ENCODE assay signal across 10 mouse cellular contexts in genomic region chr4:135150031-135150801, GRCm38 (mm10). TPM values are rescaled to one million over a fixed set of nuclear protein-coding genes. Genes with fewer than 3 reads are reported as not detected.
DNase-seq lines count a peak whose midpoint lies in the region; ATAC-seq lines count a peak whose summit lies in the region.
"Had no signal": no experiment of that assay in that cellular context is flagged by ENCODE, and none has a peak within 500 bp of the region (broad histone marks: within the 10 kb centered on the region; RNA-seq: fewer than 3 reads in every experiment).

No protein-coding gene starts in this region.

- DNase-seq in hindbrain, embryonic 11.5 days (ENCODE audit: low spot score), result peak; percentile 83
- peak; percentile 39 for DNase-seq in cerebellum, adult 9-10 months
- DNase-seq in gastrocnemius, adult 18-20 months (ENCODE audit: low spot score), result peak; percentile 65
- DNase-seq in limb, embryonic 11.5 days (ENCODE audit: low spot score), result peak; percentile 91
- peak; percentile 74 for DNase-seq in midbrain, embryonic 14.5 days

- H3K4me2 ChIP-seq in hindbrain, embryonic 11.5 days (replicated peaks; ENCODE audit: low read depth, low read length), result no peak overlapping the region; the same call in 1 of the 2 replicates
- H3K4me2 ChIP-seq in hindbrain, embryonic 13.5 days, result no peak overlapping the region
- H3K4me2 ChIP-seq in intestine, embryonic 15.5 days (replicated peaks), result 0 out of 2 replicates have a peak overlapping the region, but pooled peaks have one; percentile 11
- no peak overlapping the region for H3K4me2 ChIP-seq in limb, embryonic 11.5 days (ENCODE audit: low read depth, severe bottlenecking)
- no peak overlapping the region for H3K4me2 ChIP-seq in midbrain, embryonic 14.5 days (ENCODE audit: low read length)
- H3K4me2 ChIP-seq in stomach, embryonic 16.5 days (ENCODE audit: low read depth, low read length), result no peak overlapping the region

- H3K9ac ChIP-seq in hindbrain, embryonic 11.5 days (ENCODE audit: low read depth, low read length), result no peak overlapping the region
- no peak overlapping the region for H3K9ac ChIP-seq in hindbrain, embryonic 13.5 days
- H3K9ac ChIP-seq in intestine, embryonic 15.5 days, result no peak overlapping the region
- no peak overlapping the region for H3K9ac ChIP-seq in limb, embryonic 11.5 days (ENCODE audit: low read length)
- no peak overlapping the region for H3K9ac ChIP-seq in midbrain, embryonic 14.5 days (replicated peaks; ENCODE audit: low read length)
- H3K9ac ChIP-seq in stomach, embryonic 16.5 days (ENCODE audit: low read length), result no peak overlapping the region

- H3K9me3 ChIP-seq in hindbrain, embryonic 11.5 days (ENCODE audit: control insufficient read depth, low read length), result no peaks in the 10 kb centered on the region
- no peaks in the 10 kb centered on the region for H3K9me3 ChIP-seq in hindbrain, embryonic 13.5 days
- no peaks in the 10 kb centered on the region for H3K9me3 ChIP-seq in intestine, embryonic 15.5 days
- H3K9me3 ChIP-seq in limb, embryonic 11.5 days (ENCODE audit: control insufficient read depth, low read length), result no peaks in the 10 kb centered on the region
- H3K9me3 ChIP-seq in midbrain, embryonic 14.5 days (ENCODE audit: control insufficient read depth, low read length), result no peaks in the 10 kb centered on the region
- no peaks in the 10 kb centered on the region for H3K9me3 ChIP-seq in stomach, embryonic 16.5 days (replicated peaks; ENCODE audit: control insufficient read depth, low read length)

- no peak overlapping the region for H3K4me3 ChIP-seq in hindbrain, embryonic 11.5 days (ENCODE audit: low read depth, low read length)
- no peak overlapping the region for H3K4me3 ChIP-seq in hindbrain, embryonic 13.5 days
- H3K4me3 ChIP-seq in intestine, embryonic 15.5 days (replicated peaks), result no peak overlapping the region
- H3K4me3 ChIP-seq in limb, embryonic 11.5 days (ENCODE audit: low read depth, low read length), result no peak overlapping the region
- no peak overlapping the region for H3K4me3 ChIP-seq in midbrain, embryonic 14.5 days (replicated peaks; ENCODE audit: low read depth, low read length)
- H3K4me3 ChIP-seq in stomach, embryonic 16.5 days (replicated peaks; ENCODE audit: low read length), result no peak overlapping the region

- H3K36me3 ChIP-seq in hindbrain, embryonic 11.5 days (ENCODE audit: control insufficient read depth, insufficient read depth, low read length), result no peaks in the 10 kb centered on the region
- H3K36me3 ChIP-seq in hindbrain, embryonic 13.5 days, result no peaks in the 10 kb centered on the region
- no peaks in the 10 kb centered on the region for H3K36me3 ChIP-seq in intestine, embryonic 15.5 days
- no peaks in the 10 kb centered on the region for H3K36me3 ChIP-seq in limb, embryonic 11.5 days (ENCODE audit: control insufficient read depth, insufficient read depth, low read length)
- H3K36me3 ChIP-seq in midbrain, embryonic 14.5 days (ENCODE audit: control insufficient read depth, insufficient read depth, low read length), result no peaks in the 10 kb centered on the region
- H3K36me3 ChIP-seq in stomach, embryonic 16.5 days (ENCODE audit: control insufficient read depth, insufficient read depth, low read length), result no peaks in the 10 kb centered on the region

- peaks cover 98% of the 10 kb centered on the region for H3K27me3 ChIP-seq in hindbrain, embryonic 11.5 days (ENCODE audit: control insufficient read depth, insufficient read depth, low read length)
- peaks cover 100% of the 10 kb centered on the region for H3K27me3 ChIP-seq in hindbrain, embryonic 13.5 days
- H3K27me3 ChIP-seq in intestine, embryonic 15.5 days (replicated peaks), result peaks cover 85% of the 10 kb centered on the region
- peaks cover 81% of the 10 kb centered on the region for H3K27me3 ChIP-seq in limb, embryonic 11.5 days (ENCODE audit: control insufficient read depth, insufficient read depth, low read length)
- peaks cover 95% of the 10 kb centered on the region for H3K27me3 ChIP-seq in midbrain, embryonic 14.5 days (ENCODE audit: control insufficient read depth, insufficient read depth, low read length)
- H3K27me3 ChIP-seq in stomach, embryonic 16.5 days (ENCODE audit: control insufficient read depth, insufficient read depth, low read length), result peaks cover 85% of the 10 kb centered on the region
- H3K27me3 ChIP-seq: Patski had no signal

- WGBS in hindbrain, embryonic 11.5 days, result 2% methylated on average over 32 of the region's 32 CpGs
- 2% methylated on average over 32 of the region's 32 CpGs for WGBS in hindbrain, embryonic 13.5 days
- 4% methylated on average over 32 of the region's 32 CpGs for WGBS in intestine, embryonic 15.5 days
- WGBS in limb, embryonic 11.5 days, result 2% methylated on average over 32 of the region's 32 CpGs
- 1% methylated on average over 32 of the region's 32 CpGs for WGBS in midbrain, embryonic 14.5 days
- 5% methylated on average over 32 of the region's 32 CpGs for WGBS in stomach, embryonic 16.5 days

- 0 out of 2 replicates have a peak, but pooled peaks cover 3% of the 10 kb centered on the region for H3K4me1 ChIP-seq in hindbrain, embryonic 11.5 days (replicated peaks; ENCODE audit: control insufficient read depth, insufficient read depth, low read length)
- peaks cover 17% of the 10 kb centered on the region for H3K4me1 ChIP-seq in hindbrain, embryonic 13.5 days (replicated peaks)
- peaks cover 23% of the 10 kb centered on the region for H3K4me1 ChIP-seq in intestine, embryonic 15.5 days (replicated peaks)
- peaks cover 53% of the 10 kb centered on the region for H3K4me1 ChIP-seq in limb, embryonic 11.5 days (ENCODE audit: control insufficient read depth, insufficient read depth, low read length)
- no peaks in the 10 kb centered on the region for H3K4me1 ChIP-seq in midbrain, embryonic 14.5 days (ENCODE audit: control insufficient read depth, insufficient read depth, low read length)
- H3K4me1 ChIP-seq in stomach, embryonic 16.5 days (ENCODE audit: control insufficient read depth, insufficient read depth, low read length), result peaks cover 17% of the 10 kb centered on the region; the same call in 1 of the 2 replicates

- no peak overlapping the region for H3K27ac ChIP-seq in hindbrain, embryonic 11.5 days (ENCODE audit: low read depth, low read length)
- no peak overlapping the region for H3K27ac ChIP-seq in hindbrain, embryonic 13.5 days
- H3K27ac ChIP-seq in intestine, embryonic 15.5 days, result no peak overlapping the region
- H3K27ac ChIP-seq in limb, embryonic 11.5 days (replicated peaks; ENCODE audit: low read depth, low read length), result no peak overlapping the region
- H3K27ac ChIP-seq in midbrain, embryonic 14.5 days (replicated peaks; ENCODE audit: low read depth, low read length), result no peak overlapping the region
- H3K27ac ChIP-seq in stomach, embryonic 16.5 days (ENCODE audit: low read length), result no peak overlapping the region
- H3K27ac ChIP-seq: macrophage had no signal

- peak; percentile 54; the same call in 1 of the 2 replicates for ATAC-seq in hindbrain, embryonic 11.5 days (ENCODE audit: low FRiP score)
- no peak for ATAC-seq in hindbrain, embryonic 13.5 days (ENCODE audit: low FRiP score)
- ATAC-seq in intestine, embryonic 15.5 days, result peak; percentile 65
- ATAC-seq in limb, embryonic 11.5 days (ENCODE audit: insufficient number of reproducible peaks, low FRiP score, low TSS enrichment, low read depth), result no peak
- ATAC-seq in midbrain, embryonic 14.5 days (ENCODE audit: low FRiP score, low TSS enrichment), result no peak
- ATAC-seq in stomach, embryonic 16.5 days (ENCODE audit: insufficient read depth, low FRiP score), result peak; percentile 11; the same call in 1 of the 2 replicates
- ATAC-seq: Patski had no signal

RNA-seq across cellular contexts. Expression of gene Runx3, which starts 29.8 kb away (rescaled TPM):
- 0.21 and 0.28 TPM in 2 replicates for polyA plus RNA-seq in hindbrain, embryonic 11.5 days (2014; fragmentation: Nextera tagmentation; extraction: Ambion mirVana)
- 0.10 and 0.27 TPM in 2 replicates for polyA plus RNA-seq in hindbrain, embryonic 13.5 days (2015; fragmentation: Nextera tagmentation; extraction: Ambion mirVana)
- under 1 TPM; 0.05 to 0.07 TPM for total RNA-seq in gastrocnemius, adult 18-20 months (2021)
- 0.24 and 0.26 TPM in 2 replicates for polyA plus RNA-seq in intestine, embryonic 15.5 days (2015; fragmentation: Nextera tagmentation; extraction: Ambion mirVana)
- 0.57 and 0.61 TPM in 2 replicates for polyA plus RNA-seq in limb, embryonic 11.5 days (2014; fragmentation: Nextera tagmentation; extraction: Ambion mirVana)
- not detected in 2 replicates for polyA plus RNA-seq in midbrain, embryonic 14.5 days (2014; fragmentation: Nextera tagmentation; extraction: Ambion mirVana)
- 0.24 and 0.54 TPM in 2 replicates for polyA plus RNA-seq in stomach, embryonic 16.5 days (2015; fragmentation: Nextera tagmentation; extraction: Ambion mirVana)

Comparison
In these comparisons a context has a peak if more than half of its experiments do, and no peak if none do; other contexts are left out.
1. ATAC-seq: peak in hindbrain, embryonic 11.5 days (single experiment), intestine, embryonic 15.5 days (single experiment) and stomach, embryonic 16.5 days (single experiment); none in hindbrain, embryonic 13.5 days (single experiment), limb, embryonic 11.5 days (single experiment) and midbrain, embryonic 14.5 days (single experiment).
2. DNase-seq: peak in every context shown above with its lines; median percentile 91 in limb, embryonic 11.5 days; 83 in hindbrain, embryonic 11.5 days; 74 in midbrain, embryonic 14.5 days; 65 in gastrocnemius, adult 18-20 months; 39 in cerebellum, adult 9-10 months.